Mouse (Mus musculus) urinary bladder, postnatal 0 days (tissue): ENCODE data around the gene Hist1h2bf. TPM values are rescaled to one million over a fixed set of nuclear protein-coding genes. Genes with fewer than 3 reads are reported as not detected.

Experiments used
- polyA plus RNA-seq: library from polyadenylated mRNA; unstranded; fragments of >200 nt; fragmentation: Nextera tagmentation; extraction: Ambion mirVana; gene quantifications from 2 replicates; pipeline ENCODE4 v1.2.1, GENCODE M21; 2015

Gene Hist1h2bf
- polyA plus RNA-seq, result 1.5 and 2.6 TPM in 2 replicates

DNA sequence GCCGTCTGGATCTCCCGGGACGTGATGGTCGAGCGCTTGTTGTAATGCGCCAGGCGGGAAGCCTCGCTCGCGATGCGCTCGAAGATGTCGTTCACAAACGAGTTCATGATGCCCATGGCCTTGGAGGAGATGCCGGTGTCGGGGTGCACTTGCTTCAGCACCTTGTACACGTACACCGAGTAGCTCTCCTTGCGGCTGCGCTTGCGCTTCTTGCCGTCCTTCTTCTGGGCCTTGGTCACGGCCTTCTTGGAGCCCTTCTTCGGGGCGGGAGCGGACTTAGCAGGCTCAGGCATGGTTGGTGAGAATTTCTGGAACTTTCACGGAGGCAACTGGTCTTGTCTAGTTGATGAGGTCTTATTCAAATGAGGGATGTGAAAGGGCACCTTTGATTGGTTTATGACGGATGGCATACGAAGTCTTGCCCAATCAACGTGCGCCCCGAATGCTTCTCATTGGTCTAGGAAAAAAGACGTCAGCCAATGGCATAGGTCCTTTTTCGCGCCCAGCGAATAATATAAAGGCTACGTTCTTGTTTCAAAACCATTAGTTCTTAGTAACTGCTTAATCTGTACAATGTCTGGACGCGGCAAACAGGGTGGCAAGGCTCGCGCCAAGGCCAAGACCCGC lies at the start of gene Hist1h2bf, which contains the start of gene Hist1h2ad:
Hist1h2bf (minus strand) TSS at position 299 of the 627 bp plus-strand sequence.
Hist1h2ad (plus strand) TSS at position 484 of the 627 bp plus-strand sequence.

DNA sequence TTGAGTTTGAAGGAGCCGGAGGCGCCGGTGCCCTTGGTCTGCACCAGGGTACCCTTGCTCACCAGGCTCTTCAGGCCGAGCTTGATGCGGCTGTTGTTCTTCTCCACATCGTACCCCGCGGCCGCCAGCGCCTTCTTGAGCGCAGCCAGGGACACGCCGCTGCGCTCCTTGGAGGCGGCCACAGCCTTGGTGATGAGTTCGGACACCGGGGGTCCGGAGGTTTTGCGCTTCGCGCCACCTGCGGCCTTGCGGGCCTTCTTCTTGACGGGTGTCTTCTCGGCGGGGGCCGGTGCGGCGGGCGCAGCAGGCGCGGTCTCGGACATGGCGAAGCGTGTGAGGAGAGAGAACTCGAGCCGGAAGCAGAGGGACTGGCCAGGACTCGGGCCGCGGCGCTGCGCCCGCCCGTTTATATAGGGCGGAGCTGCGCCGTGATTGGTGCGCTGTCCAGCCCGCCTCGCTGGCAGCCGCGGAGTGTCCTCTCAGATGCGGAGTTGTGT lies 48.2 kb upstream of the Hist1h2bf start, which contains the start of gene Hist1h1e:
Hist1h1e (minus strand) TSS at position 384 of the 497 bp plus-strand sequence.

DNA sequence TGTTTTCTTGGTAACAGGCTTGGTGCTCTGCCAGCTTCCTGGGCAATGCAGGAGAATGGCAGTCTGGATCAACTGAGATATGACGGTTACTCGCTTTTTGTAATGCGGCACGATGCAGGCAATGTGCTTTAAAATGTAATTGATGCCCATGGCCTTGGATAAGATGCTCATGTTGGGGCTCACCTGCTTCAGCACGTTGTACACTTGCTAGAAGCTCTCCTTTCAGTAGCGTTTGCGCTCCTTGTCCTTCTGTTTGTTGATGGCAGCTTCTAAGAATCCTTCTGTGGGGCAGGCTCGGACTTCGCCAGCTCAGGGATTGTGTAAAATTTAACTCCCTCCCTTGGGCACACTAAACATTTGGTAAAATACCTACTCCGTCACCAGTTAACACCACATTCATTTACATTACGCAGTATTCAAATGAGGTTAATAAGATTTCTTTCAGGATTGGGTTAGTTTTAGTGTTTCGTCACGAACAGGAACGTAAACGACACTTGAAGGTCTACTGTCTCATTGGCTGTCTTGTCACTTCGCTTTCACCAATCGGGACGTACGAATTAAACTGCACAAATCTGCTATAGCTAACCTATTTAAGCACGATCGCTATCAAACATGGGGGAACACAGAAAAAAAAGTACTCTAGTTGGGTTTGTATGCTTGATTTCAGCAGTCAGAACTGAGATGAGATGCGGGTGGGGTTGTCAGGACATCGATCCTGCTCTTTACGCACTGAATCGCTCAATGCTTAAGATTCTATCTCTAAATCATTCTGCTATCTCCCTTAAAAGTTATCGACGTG lies 46.9 kb upstream of the Hist1h2bf start, which contains the start of gene Hist1h2be:
Hist1h2be (minus strand) TSS at position 392 of the 799 bp plus-strand sequence.

DNA sequence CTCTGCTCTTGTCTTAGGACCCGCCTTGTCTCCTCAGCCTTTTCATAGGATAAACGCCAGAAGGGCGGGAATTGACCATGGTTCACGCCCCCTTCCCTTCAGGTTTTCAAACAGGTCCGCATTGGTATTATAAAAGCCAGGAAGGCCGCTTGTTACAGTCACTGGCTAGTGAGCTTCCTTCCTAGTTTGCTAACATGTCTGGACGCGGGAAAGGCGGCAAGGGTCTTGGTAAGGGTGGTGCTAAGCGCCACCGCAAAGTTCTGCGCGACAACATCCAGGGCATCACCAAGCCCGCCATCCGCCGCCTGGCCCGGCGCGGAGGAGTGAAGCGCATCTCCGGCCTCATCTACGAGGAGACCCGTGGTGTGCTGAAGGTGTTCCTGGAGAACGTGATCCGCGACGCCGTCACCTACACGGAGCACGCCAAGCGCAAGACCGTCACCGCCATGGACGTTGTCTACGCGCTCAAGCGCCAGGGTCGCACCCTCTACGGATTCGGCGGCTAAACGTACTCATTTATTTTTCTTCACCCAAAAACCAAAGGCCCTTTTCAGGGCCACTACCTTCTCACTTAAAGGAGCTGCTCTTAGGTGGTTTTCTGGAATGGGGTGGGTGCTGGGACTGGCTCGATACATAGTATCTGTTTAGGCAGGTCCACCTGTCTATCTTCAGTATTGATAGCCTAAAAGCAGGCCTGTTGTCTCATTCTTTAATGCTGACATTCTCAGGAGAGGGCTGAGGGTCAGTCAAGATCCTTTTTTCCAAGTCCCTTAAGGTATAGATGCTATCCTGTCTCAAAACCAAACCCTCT lies 7.6 kb upstream of the Hist1h2bf start, which contains the start of gene Hist1h4d:
Hist1h4d (plus strand) TSS at position 191 of the 811 bp plus-strand sequence.

DNA sequence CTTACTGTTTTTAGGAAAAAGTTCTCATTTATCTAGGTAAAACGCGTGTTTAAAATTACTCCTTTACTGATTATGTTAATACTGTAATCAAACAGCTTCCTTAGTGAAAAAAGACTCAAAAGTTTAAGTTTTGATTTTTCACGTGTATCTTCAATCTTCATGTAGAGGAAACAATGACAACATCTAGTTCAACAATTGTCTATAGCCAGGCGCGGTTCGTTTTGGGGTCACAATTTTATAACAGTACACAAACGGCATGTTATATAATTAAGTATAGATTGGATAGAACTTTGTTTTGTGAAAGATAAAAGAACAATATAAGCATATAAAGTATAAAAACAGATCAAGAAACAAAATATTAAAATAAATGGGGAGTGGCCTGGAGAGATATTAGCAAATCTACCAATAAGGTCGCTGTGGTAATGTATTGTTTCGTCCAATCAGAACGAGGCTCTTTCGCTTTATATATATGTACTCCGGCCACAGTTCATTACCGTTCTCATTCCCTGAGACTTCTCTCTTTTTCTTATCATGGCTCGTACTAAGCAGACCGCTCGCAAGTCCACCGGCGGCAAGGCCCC lies 1.4 kb upstream of the Hist1h2bf start, which contains the start of gene Hist1h3d:
Hist1h3d (plus strand) TSS at position 493 of the 581 bp plus-strand sequence.

DNA sequence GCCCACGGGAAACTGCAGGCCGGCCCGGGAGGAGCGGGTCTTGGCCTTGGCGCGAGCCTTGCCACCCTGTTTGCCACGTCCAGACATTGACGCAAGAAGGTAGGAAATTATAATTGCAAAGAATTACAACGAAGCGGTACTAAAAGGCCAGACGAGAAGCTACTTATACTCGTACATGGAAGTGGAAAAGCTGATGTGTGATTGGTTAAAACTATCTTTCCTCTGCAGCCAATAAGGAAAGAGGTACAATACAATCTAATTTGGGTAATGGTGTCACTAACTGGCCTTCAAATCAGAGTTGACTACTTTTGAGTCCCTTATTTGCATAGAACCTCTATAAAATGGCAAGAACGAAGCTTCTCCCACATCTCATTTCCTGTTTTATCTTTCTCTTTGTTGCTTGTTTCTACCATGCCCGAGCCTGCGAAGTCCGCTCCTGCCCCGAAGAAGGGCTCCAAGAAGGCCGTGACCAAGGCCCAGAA lies 2.9 kb downstream of the Hist1h2bf start, which contains the start of the genes Hist1h2ae and Hist1h2bg:
Hist1h2ae (minus strand) TSS at position 199 of the 482 bp plus-strand sequence.
Hist1h2bg (plus strand) TSS at position 375 of the 482 bp plus-strand sequence.

DNA sequence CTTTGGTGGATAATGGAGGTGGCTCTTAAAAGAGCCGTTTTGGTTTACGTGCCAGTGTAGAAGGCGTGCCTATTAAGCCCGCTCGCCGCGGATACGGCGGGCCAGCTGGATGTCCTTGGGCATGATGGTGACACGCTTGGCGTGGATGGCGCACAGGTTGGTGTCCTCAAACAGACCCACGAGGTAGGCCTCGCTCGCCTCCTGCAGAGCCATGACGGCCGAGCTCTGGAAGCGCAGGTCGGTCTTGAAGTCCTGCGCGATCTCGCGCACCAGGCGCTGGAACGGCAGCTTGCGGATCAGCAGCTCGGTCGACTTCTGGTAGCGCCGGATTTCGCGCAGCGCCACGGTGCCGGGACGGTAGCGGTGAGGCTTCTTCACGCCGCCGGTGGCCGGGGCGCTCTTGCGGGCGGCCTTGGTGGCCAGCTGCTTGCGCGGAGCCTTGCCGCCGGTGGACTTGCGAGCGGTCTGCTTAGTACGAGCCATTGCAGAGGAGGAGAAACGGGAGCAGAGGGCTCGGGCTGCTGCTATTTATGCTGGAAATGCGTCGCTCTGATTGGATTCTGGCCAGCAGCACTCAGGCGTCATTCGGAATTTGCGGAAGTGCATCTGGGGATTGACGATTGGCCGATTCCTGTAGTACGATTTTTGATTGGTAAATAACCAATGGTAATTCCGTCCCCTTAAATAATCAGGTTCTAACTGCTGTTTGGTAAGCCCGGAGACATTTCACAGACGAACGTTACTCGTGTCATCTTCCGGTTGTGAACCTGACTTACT lies 11.9 kb downstream of the Hist1h2bf start, which contains the start of gene Hist1h3e:
Hist1h3e (minus strand) TSS at position 487 of the 777 bp plus-strand sequence.

DNA sequence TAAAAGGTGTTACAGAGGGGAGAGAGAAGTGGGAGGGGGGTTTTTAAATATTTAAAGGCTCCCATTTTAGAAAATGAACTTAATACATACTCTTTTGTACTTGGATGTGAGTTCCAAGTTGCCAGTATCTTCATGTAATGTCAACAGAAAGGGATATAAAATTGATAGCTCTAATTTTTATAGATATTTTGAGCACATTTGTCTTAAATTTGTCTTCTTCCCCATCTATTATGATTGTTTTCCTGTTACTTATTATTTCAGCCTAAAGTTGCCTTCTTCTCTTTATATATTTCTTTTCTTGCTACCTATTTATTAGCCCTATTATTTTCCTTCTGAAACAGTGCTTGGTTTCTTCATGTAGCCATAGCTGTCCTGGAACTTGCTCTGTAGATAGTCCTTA lies 21.0 kb downstream of the Hist1h2bf start, which contains the start of gene Hist1h1d:
Hist1h1d (plus strand) TSS at position 301 of the 400 bp plus-strand sequence.

DNA sequence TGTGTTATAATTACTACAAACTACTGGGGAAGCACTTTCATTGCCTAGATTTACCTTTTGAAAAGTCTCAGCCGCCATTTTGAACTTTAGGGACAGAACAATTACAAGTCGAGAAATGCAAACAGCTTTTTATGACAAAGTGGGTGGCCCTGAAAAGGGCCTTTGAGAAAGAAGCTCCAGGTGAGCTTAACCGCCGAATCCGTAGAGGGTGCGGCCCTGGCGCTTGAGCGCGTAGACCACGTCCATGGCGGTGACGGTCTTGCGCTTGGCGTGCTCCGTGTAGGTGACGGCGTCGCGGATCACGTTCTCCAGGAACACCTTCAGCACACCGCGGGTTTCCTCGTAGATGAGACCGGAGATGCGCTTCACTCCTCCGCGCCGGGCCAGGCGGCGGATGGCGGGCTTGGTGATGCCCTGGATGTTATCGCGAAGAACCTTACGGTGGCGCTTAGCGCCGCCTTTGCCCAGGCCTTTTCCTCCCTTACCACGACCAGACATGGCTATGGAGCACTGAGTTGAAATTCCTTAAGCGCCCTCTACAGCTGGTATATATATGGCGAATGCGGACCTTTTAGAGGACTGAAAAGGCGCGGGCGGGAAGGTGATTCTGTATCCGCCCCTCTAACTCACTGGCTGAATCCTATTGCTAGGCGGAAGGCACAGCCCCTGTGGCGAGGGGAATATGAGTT lies 22.7 kb downstream of the Hist1h2bf start, which contains the start of gene Hist1h4f:
Hist1h4f (minus strand) TSS at position 503 of the 689 bp plus-strand sequence.

DNA sequence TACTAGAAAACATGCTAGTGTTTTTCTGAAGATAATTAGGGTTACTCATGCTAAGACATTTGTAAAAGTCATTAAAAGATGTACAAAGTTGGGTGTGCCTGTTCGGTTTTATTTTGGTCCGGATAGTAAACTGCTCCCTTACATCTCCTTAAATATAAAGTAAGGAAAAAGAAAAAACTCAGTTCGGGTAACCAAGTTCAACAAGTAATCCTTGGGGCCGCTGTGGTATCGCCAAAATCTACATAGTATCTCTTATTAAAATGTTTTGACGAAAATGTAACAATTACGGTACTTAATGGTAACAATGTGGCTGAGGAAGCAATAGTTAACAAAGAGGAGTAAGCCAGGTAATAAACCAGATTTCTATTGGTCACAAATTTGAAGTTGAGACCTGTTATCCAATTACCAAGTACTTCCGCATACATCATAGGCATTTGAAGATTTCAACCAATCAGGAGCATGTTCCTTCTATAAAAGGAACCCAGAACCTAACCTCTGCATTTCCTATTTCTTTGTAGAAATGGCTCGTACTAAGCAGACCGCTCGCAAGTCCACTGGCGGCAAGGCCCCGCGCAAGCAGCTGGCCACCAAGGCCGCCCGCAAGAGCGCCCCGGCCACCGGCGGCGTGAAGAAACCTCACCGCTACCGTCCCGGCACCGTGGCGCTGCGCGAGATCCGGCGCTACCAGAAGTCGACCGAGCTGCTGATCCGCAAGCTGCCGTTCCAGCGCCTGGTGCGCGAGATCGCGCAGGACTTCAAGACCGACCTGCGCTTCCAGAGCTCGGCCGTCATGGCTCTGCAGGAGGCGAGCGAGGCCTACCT lies 29.8 kb downstream of the Hist1h2bf start, which contains the start of gene Hist1h3f:
Hist1h3f (plus strand) TSS at position 88 of the 822 bp plus-strand sequence.

DNA sequence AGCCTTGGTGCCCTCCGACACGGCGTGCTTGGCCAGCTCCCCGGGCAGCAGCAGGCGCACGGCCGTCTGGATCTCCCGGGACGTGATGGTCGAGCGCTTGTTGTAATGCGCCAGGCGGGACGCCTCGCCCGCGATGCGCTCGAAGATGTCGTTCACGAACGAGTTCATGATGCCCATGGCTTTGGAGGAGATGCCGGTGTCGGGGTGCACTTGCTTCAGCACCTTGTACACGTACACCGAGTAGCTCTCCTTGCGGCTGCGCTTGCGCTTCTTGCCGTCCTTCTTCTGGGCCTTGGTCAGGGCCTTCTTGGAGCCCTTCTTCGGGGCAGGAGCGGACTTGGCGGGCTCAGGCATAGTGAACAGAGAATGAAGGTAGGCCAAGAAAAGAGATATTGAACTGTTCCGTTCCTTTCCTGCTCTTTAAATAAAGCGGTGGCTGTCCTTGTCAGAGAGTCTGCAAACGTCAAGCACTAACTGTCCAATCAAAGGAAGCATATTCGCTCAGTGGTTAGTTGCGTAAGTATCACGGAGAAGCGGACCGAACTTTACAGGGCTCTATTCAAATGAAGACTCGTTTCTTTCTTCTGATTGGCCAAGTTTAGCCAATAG lies 30.9 kb downstream of the Hist1h2bf start, which contains the start of gene Hist1h2bh:
Hist1h2bh (minus strand) TSS at position 394 of the 609 bp plus-strand sequence.

DNA sequence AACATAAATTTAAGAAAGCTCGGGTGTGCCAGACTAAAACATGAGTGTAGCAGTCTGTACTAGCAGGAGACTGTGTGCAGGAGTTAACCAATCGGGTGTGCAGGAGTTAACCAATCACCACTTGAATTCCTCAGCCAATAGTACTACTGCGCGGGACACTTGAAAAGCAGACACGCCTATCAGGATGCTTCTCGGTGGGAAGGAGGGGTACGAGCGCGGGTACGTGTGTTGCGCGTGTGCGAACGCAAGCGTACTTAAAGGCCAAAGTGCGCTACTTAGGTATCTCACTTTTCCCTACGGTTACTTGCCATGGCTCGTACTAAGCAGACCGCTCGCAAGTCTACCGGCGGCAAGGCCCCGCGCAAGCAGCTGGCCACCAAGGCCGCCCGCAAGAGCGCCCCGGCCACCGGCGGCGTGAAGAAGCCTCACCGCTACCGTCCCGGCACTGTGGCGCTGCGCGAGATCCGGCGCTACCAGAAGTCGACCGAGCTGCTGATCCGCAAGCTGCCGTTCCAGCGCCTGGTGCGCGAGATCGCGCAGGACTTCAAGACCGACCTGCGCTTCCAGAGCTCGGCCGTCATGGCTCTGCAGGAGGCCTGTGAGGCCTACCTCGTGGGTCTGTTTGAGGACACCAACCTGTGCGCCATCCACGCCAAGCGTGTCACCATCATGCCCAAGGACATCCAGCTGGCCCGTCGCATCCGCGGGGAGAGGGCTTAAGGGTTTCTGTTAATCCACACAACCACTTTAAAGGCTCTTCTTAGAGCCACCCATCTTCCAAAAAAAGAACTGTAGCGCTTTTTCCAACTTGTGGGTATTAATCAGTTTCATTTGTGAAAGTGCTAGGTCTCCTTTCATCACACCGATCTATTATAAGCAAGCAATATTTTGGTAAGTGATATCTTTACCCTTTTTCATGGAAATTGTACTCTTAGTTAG lies 38.6 kb downstream of the Hist1h2bf start, which contains the start of gene Hist1h3g:
Hist1h3g (plus strand) TSS at position 286 of the 939 bp plus-strand sequence.

DNA sequence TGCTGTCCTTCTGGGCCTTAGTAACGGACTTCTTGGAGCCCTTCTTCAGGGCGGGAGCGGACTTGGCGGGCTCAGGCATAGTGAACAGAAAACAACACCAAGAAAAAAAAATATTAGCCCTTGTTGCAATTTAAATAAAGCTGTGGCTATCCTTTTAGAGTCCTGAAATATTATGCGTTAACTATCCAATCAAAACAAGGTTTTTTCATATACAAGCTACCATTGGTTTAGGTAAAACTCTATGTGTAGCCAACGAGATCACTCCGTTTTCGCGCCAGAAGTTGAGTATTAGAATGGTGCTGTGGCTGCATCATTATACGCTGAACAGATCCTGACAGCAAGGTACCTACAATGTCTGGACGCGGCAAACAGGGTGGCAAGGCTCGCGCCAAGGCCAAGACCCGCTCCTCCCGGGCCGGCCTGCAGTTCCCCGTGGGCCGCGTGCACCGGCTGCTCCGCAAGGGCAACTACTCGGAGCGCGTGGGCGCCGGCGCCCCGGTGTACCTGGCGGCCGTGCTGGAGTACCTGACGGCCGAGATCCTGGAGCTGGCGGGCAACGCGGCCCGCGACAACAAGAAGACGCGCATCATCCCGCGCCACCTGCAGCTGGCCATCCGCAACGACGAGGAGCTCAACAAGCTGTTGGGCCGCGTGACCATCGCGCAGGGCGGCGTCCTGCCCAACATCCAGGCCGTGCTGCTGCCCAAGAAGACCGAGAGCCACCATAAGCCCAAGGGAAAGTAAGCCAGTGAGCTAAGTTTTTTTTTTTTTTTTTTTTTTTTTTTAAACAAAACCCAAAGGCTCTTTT lies 40.2 kb downstream of the Hist1h2bf start, which contains the start of gene Hist1h2af:
Hist1h2af (plus strand) TSS at position 347 of the 808 bp plus-strand sequence.

DNA sequence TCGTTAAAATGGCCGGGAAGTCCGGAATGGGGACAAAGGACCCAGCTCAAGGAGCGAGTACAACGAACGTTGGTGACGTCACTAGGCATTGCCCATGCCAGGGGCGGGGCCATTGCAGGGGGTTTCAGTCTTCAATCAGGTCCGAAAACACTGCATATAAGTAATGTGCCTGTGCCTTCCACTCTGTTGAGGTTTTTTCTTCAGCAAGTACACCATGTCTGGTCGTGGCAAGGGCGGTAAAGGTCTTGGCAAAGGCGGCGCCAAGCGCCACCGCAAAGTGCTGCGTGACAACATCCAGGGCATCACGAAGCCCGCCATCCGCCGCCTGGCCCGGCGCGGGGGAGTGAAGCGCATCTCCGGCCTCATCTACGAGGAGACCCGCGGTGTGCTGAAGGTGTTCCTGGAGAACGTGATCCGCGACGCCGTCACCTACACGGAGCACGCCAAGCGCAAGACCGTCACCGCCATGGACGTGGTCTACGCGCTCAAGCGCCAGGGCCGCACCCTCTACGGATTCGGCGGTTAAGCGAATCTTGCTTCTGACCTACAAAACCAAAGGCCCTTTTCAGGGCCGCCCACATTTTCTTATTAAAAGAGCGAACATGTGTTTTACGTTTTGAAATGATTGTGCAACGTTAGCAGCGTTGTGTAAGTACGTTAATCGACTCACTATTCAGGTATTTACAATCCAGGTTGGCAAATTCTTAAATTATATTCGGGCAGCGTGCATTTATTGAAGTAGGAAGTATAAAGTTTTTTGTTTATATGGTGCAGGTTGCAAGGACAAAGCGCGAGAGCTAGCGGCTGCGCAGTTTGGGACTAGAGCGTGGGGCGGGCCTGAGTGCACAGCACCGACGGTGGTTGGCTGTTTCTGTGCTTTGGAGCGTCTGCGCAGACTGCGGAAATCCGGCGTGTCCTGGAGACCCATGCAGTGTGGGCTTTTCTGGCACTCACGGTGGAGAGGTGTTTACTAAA lies 42.8 kb downstream of the Hist1h2bf start, which contains the start of gene Hist1h4h:
Hist1h4h (plus strand) TSS at position 150 of the 975 bp plus-strand sequence.

